Mouse (Mus musculus) gastrocnemius, postnatal 14 days (tissue): ENCODE measurements at regions not wholly inside any gene's neighbourhood (a gene's known extent, or its start where the extent isn't known, plus 50 kb on each side); places are given as distances from the start of the nearest gene placed in this dataset.

Experiments
- microRNA-seq, 2 experiments: library from miRNA; unstranded; fragments of <30 nt; microRNA quantifications; one replicate each; pipeline ENCODE4 v1.2.0; 2021

Small RNA genes lying in the stretch of these regions (microRNA-seq; reads per million reads assigned to microRNA genes)
- 0 reads per million in 2 experiments for gene Gm25025
